Mouse (Mus musculus): ENCODE measurements around the gene Tmem59. TPM values are rescaled to one million over a fixed set of nuclear protein-coding genes. Genes with fewer than 3 reads are reported as not detected.

The Tmem59 gene
- polyA plus RNA-seq, 2 experiments, result 51.3 to 129 TPM

DNA sequence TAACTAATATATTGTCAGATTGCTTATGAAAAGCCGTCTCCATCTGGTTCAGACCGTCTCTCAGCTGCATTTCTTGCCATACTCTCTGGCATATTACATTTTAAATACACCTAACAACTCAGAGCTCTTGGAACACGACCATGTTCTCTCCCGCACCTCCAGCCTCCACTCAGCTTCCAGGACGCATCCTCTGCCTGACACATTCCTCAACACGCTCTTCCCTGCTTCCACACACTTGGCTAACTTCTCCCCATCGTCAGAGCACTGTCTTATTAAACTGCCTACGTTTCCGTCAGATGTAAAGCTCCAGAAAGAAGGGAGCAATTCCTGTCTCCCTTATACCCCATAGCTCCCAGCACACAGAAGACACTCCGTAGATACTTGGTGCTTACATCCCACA lies 14.9 kb upstream of the Tmem59 start:
- 81% methylated on average over 10 of the region's 10 CpGs for WGBS (ENCODE audit: insufficient replicate concordance)
- Histone ChIP-seq H3K4me2 (ENCODE audit: low read depth) (no peak overlapping the region), H3K27me3 (ENCODE audit: control insufficient read depth, insufficient read depth, low read length) (no peaks in the 10 kb centered on the region), H3K36me3 (replicated peaks; ENCODE audit: control insufficient read depth, insufficient read depth, low read depth) (peaks cover 3% of the 10 kb centered on the region), H3K27ac (no peak overlapping the region), H3K9ac (replicated peaks) (no peak overlapping the region), H3K4me3 (ENCODE audit: insufficient read depth in 1 of 2, low read depth in 2 of 2, low read length in 2 of 2) (no peak overlapping the region), H3K4me1 (replicated peaks; ENCODE audit: control insufficient read depth in 2 of 2, insufficient read depth in 2 of 2, low read length in 1 of 2) (no peaks in the 10 kb centered on the region), H3K9me3 (ENCODE audit: control insufficient read depth, low read length) (no peaks in the 10 kb centered on the region)
- DNase-seq (ENCODE audit: low read depth in 3 of 3, low spot score in 3 of 3) (no peak), ATAC-seq (ENCODE audit: insufficient read depth) (no peak)
- TF ChIP-seq CTCF (IDR thresholded peaks at IDR 0.05; ENCODE audit: low read depth) (no peak), EP300 (IDR thresholded peaks at IDR 0.05; ENCODE audit: low read depth) (no peak)

DNA sequence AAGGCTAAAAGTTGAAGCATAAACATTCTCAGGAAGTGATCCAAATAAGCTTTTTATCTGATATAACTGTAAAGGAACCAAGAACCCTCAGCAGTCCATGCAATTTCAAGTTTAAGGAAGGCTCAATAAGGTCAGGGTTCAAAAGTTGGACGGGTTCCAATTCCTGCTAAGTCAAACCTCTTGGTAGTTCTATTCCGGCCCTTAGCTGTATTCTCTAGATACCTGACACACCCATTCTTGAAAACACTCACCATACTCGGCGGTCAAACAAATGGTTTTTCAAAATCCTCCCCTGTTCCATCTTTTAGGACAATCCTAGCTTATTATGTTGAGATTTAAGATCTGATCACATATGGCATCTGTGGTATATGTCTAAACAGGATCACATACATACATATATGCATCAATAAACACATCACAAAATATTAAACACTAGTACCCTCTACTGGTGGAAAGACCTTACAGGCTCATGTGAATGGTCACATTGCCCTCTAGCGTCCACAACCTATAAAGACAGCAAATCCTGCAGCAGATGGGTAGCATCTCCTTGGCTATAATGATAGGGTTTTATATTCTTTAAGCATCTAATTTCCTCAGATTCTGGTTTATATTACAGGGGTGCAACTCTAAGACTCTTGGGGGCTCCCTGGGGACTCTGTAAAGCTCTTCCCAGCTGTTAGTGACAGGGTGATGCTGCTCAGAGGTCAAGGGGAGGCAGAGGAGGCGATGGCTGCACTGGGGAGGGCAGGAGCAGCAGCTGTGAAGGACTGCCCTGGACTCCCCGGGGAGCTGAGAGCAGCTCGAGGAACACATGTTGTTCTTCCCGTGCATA lies 14.2 kb upstream of the Tmem59 start:
- H3K4me1 ChIP-seq (replicated peaks; ENCODE audit: control insufficient read depth in 2 of 2, insufficient read depth in 2 of 2, low read length in 1 of 2), result no peaks in the 10 kb centered on the region
- H3K9me3 ChIP-seq (ENCODE audit: control insufficient read depth, low read length), result no peaks in the 10 kb centered on the region
- no peaks in the 10 kb centered on the region for H3K27me3 ChIP-seq (ENCODE audit: control insufficient read depth, insufficient read depth, low read length)
- no peak overlapping the region for H3K4me3 ChIP-seq (ENCODE audit: insufficient read depth in 1 of 2, low read depth in 2 of 2, low read length in 2 of 2)
- peaks cover 3% of the 10 kb centered on the region for H3K36me3 ChIP-seq (replicated peaks; ENCODE audit: control insufficient read depth, insufficient read depth, low read depth)
- 48% methylated on average over 9 of the region's 9 CpGs for WGBS (ENCODE audit: insufficient replicate concordance)
- TF ChIP-seq CTCF (IDR thresholded peaks at IDR 0.05; ENCODE audit: low read depth) (peak; percentile 91), EP300 (IDR thresholded peaks at IDR 0.05; ENCODE audit: low read depth) (no peak)
- no peak overlapping the region for H3K4me2 ChIP-seq (ENCODE audit: low read depth)
- peak; percentile 31; the same call in 1 of the 2 replicates for ATAC-seq (ENCODE audit: insufficient read depth)
- no peak overlapping the region for H3K27ac ChIP-seq
- no peak overlapping the region for H3K9ac ChIP-seq (replicated peaks)
- DNase-seq (ENCODE audit: low read depth in 3 of 3, low spot score in 3 of 3), result peak; percentile 56 to 68 (median 60)

DNA sequence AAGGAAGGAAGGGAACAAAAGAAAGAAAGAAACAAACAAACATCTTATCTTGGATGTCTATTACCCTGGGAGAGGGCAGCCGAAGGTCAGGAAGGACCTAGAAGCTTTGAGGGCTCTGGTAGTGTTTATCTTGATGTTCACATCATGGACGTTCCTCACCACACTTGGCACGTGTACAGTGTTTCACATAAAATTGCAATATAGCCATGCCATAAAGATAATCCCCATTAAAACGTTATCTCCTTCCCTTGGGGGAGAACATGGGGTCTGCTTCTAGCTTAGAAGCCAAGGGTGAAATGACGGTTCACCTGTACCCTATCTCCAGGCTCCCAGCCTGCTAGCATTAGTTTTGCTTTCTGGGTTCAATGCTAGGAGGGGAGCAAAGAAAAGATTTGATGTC lies 11.5 kb upstream of the Tmem59 start:
- no peak for ATAC-seq (ENCODE audit: insufficient read depth)
- Histone ChIP-seq H3K4me2 (ENCODE audit: low read depth) (no peak overlapping the region), H3K9ac (replicated peaks) (no peak overlapping the region), H3K27ac (no peak overlapping the region), H3K9me3 (ENCODE audit: control insufficient read depth, low read length) (no peaks in the 10 kb centered on the region), H3K36me3 (replicated peaks; ENCODE audit: control insufficient read depth, insufficient read depth, low read depth) (peaks cover 6% of the 10 kb centered on the region), H3K27me3 (ENCODE audit: control insufficient read depth, insufficient read depth, low read length) (no peaks in the 10 kb centered on the region), H3K4me1 (replicated peaks; ENCODE audit: control insufficient read depth in 2 of 2, insufficient read depth in 2 of 2, low read length in 1 of 2) (no peaks in the 10 kb centered on the region), H3K4me3 (ENCODE audit: insufficient read depth in 1 of 2, low read depth in 2 of 2, low read length in 2 of 2) (no peak overlapping the region)
- 61% methylated on average over 5 of the region's 5 CpGs for WGBS (ENCODE audit: insufficient replicate concordance)
- no peak for TF ChIP-seq CTCF (IDR thresholded peaks at IDR 0.05; ENCODE audit: low read depth)
- TF ChIP-seq EP300 (IDR thresholded peaks at IDR 0.05; ENCODE audit: low read depth), result no peak
- no peak for DNase-seq (ENCODE audit: low read depth in 3 of 3, low spot score in 3 of 3)

DNA sequence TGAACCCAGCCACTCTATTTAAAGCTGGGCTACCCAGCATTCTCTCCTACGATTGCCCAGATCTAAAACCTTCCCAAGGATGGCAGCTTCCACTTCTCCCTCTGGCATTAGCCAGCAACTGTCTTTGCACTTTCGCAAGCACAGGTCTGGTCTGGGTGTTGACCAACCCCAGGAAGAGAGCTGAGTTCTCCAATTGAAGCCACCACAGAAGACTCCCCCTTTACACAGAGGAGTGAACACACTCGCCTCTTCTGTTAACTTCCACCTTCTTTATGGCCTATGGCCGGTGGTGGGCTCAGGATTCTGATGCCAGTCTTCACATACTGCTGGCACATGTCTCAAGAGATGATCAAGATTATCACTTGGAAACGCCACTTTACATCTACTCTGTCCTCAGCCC lies 10.4 kb upstream of the Tmem59 start:
- Histone ChIP-seq H3K9ac (replicated peaks) (no peak overlapping the region), H3K27me3 (ENCODE audit: control insufficient read depth, insufficient read depth, low read length) (no peaks in the 10 kb centered on the region), H3K4me2 (ENCODE audit: low read depth) (no peak overlapping the region), H3K36me3 (replicated peaks; ENCODE audit: control insufficient read depth, insufficient read depth, low read depth) (peaks cover 6% of the 10 kb centered on the region), H3K9me3 (ENCODE audit: control insufficient read depth, low read length) (no peaks in the 10 kb centered on the region), H3K4me1 (replicated peaks; ENCODE audit: control insufficient read depth in 2 of 2, insufficient read depth in 2 of 2, low read length in 1 of 2) (no peaks in the 10 kb centered on the region), H3K4me3 (ENCODE audit: insufficient read depth in 1 of 2, low read depth in 2 of 2, low read length in 2 of 2) (no peak overlapping the region), H3K27ac (no peak overlapping the region)
- TF ChIP-seq EP300 (IDR thresholded peaks at IDR 0.05; ENCODE audit: low read depth) (no peak), CTCF (IDR thresholded peaks at IDR 0.05; ENCODE audit: low read depth) (no peak)
- no peak for ATAC-seq (ENCODE audit: insufficient read depth)
- DNase-seq (ENCODE audit: low read depth in 3 of 3, low spot score in 3 of 3), result no peak
- 67% methylated on average over 5 of the region's 5 CpGs for WGBS (ENCODE audit: insufficient replicate concordance)

DNA sequence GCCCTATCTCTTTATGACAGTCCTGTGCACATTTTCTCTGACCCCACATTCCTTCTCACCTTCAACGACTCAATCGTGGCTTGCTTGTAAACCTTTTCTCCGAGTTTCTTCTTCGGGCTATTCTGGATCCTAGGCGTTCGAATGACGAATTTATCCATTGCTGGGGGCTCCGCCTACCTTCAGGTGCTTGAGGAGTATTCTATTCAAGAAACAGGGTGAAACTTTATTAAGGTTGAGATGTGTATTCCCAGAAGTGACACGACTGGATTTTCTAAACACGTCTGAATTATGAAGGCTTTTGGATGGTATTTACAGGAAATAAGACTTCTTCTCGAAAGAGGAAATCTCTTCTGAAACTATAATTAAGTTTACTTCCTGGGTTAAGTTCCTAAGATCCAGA lies 693 bp upstream of the Tmem59 start:
- ATAC-seq (ENCODE audit: insufficient read depth) (no peak), DNase-seq (ENCODE audit: low read depth in 3 of 3, low spot score in 3 of 3) (no peak)
- peak overlapping the region; percentile 90 for H3K27ac ChIP-seq
- peak overlapping the region; percentile 88 for H3K9ac ChIP-seq (replicated peaks)
- no peaks in the 10 kb centered on the region for H3K9me3 ChIP-seq (ENCODE audit: control insufficient read depth, low read length)
- WGBS (ENCODE audit: insufficient replicate concordance), result 27% methylated on average over 11 of the region's 11 CpGs
- H3K4me1 ChIP-seq (replicated peaks; ENCODE audit: control insufficient read depth in 2 of 2, insufficient read depth in 2 of 2, low read length in 1 of 2), result peaks cover 17 to 25% of the 10 kb centered on the region in 2 experiments
- no peak for TF ChIP-seq EP300 (IDR thresholded peaks at IDR 0.05; ENCODE audit: low read depth)
- no peak for TF ChIP-seq CTCF (IDR thresholded peaks at IDR 0.05; ENCODE audit: low read depth)
- H3K27me3 ChIP-seq (ENCODE audit: control insufficient read depth, insufficient read depth, low read length), result no peaks in the 10 kb centered on the region
- H3K4me3 ChIP-seq (ENCODE audit: insufficient read depth in 1 of 2, low read depth in 2 of 2, low read length in 2 of 2), result peak overlapping the region; percentile 79 to 89
- peak overlapping the region; percentile 81 for H3K4me2 ChIP-seq (ENCODE audit: low read depth)
- H3K36me3 ChIP-seq (replicated peaks; ENCODE audit: control insufficient read depth, insufficient read depth, low read depth), result no peaks in the 10 kb centered on the region; the same call in none of the 2 replicates
